In the genomic region with DNA sequence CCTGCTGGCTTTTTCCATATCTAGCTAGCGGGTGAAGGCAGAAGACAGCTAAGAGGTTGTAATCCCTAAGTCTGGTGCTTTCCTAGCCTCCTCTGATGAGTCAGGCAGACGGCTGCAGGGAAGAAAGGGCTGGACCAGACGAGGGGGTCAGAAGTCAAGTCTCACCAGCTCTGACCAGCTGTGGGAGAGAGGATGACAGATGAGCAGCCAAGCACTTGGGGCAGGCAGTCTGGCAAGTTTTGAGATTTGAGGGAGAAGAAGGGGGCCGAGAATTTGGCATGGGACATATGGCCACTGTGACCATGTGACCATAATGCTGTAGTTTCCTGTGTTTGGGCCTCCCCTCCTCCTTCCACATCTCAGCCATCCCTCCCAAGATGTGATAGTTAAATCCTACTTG, we compare ENCODE assay signal across 12 mouse cellular contexts. TPM values are rescaled to one million over a fixed set of nuclear protein-coding genes. Genes with fewer than 3 reads are reported as not detected.
A peak's percentile ranks its signal among the peaks of the same experiment; 100 is the strongest.
DNase-seq lines count a peak whose midpoint lies in the region; ATAC-seq and TF ChIP-seq lines count a peak whose summit lies in the region.
"Had no signal": no experiment of that assay in that cellular context is flagged by ENCODE, and none has a peak within 500 bp of the region (broad histone marks: within the 10 kb centered on the region; RNA-seq: fewer than 3 reads in every experiment).

No protein-coding gene starts in this region.

- peak overlapping the region; percentile 38 for H3K4me2 ChIP-seq in liver, embryonic 12.5 days
- H3K4me2 ChIP-seq in liver, postnatal 0 days (ENCODE audit: low read depth, low read length): no peak overlapping the region
- no peak overlapping the region for H3K4me2 ChIP-seq in intestine, embryonic 15.5 days (replicated peaks)
- H3K4me2 ChIP-seq in stomach, embryonic 14.5 days (replicated peaks; ENCODE audit: low read depth, low read length): no peak overlapping the region
- H3K4me2 ChIP-seq: heart, embryonic 13.5 days had no signal

- no peak overlapping the region for H3K4me3 ChIP-seq in liver, embryonic 12.5 days
- H3K4me3 ChIP-seq in liver, postnatal 0 days (ENCODE audit: low read depth, low read length): no peak overlapping the region
- no peak overlapping the region for H3K4me3 ChIP-seq in intestine, embryonic 15.5 days (replicated peaks)
- no peak overlapping the region for H3K4me3 ChIP-seq in stomach, embryonic 14.5 days (ENCODE audit: low read depth, low read length)
- H3K4me3 ChIP-seq: gastrocnemius, adult 2 months; heart, embryonic 13.5 days had no signal

- no peak for TF ChIP-seq EP300 in liver, postnatal 0 days (IDR thresholded peaks at IDR 0.05; ENCODE audit: low read depth)

- H3K36me3 ChIP-seq in liver, embryonic 12.5 days: no peaks in the 10 kb centered on the region
- no peaks in the 10 kb centered on the region for H3K36me3 ChIP-seq in liver, postnatal 0 days (replicated peaks; ENCODE audit: insufficient read depth, low read length)
- no peaks in the 10 kb centered on the region for H3K36me3 ChIP-seq in intestine, embryonic 15.5 days
- H3K36me3 ChIP-seq in stomach, embryonic 14.5 days (ENCODE audit: control insufficient read depth, insufficient read depth, low read length): no peaks in the 10 kb centered on the region
- H3K36me3 ChIP-seq: heart, embryonic 13.5 days had no signal

- H3K9ac ChIP-seq in liver, embryonic 12.5 days: peak overlapping the region; percentile 32; the same call in 1 of the 2 replicates
- no peak overlapping the region for H3K9ac ChIP-seq in liver, postnatal 0 days (replicated peaks)
- H3K9ac ChIP-seq in intestine, embryonic 15.5 days: no peak overlapping the region
- no peak overlapping the region for H3K9ac ChIP-seq in stomach, embryonic 14.5 days (replicated peaks; ENCODE audit: low read depth, low read length)
- H3K9ac ChIP-seq: heart, embryonic 13.5 days had no signal

- 0 out of 2 replicates have a peak, but pooled peaks cover 5% of the 10 kb centered on the region for H3K27me3 ChIP-seq in liver, embryonic 12.5 days (replicated peaks)
- 0 out of 2 replicates have a peak, but pooled peaks cover 4% of the 10 kb centered on the region for H3K27me3 ChIP-seq in liver, postnatal 0 days (ENCODE audit: insufficient read depth, low read length)
- no peaks in the 10 kb centered on the region for H3K27me3 ChIP-seq in intestine, embryonic 15.5 days (replicated peaks)
- no peaks in the 10 kb centered on the region for H3K27me3 ChIP-seq in stomach, embryonic 14.5 days (ENCODE audit: control insufficient read depth, insufficient read depth, low read length)

- H3K4me1 ChIP-seq in liver, embryonic 12.5 days: peaks cover 49% of the 10 kb centered on the region
- H3K4me1 ChIP-seq in liver, postnatal 0 days (ENCODE audit: insufficient read depth): peaks cover 2% of the 10 kb centered on the region; the same call in 1 of the 2 replicates
- H3K4me1 ChIP-seq in intestine, embryonic 15.5 days (replicated peaks): 0 out of 2 replicates have a peak, but pooled peaks cover 9% of the 10 kb centered on the region
- peaks cover 3% of the 10 kb centered on the region; the same call in 1 of the 2 replicates for H3K4me1 ChIP-seq in stomach, embryonic 14.5 days (ENCODE audit: control insufficient read depth, insufficient read depth, low read length)

- WGBS in liver, embryonic 12.5 days (ENCODE audit: insufficient replicate concordance): 67% methylated on average over 4 of the region's 4 CpGs
- 74% methylated on average over 4 of the region's 4 CpGs for whole genome bisulfite sequencing in liver, postnatal 0 days (ENCODE audit: insufficient replicate concordance)
- 37% methylated on average over 4 of the region's 4 CpGs for WGBS in intestine, embryonic 15.5 days
- 20% methylated on average over 4 of the region's 4 CpGs for WGBS in stomach, embryonic 14.5 days

- DNase-seq in liver, postnatal 0 days: no peak
- peak; percentile 62 for DNase-seq in adipocyte (ENCODE audit: low spot score)
- no peak for DNase-seq in urinary bladder, postnatal 25 days (ENCODE audit: low spot score)
- no peak for DNase-seq in layer of hippocampus, postnatal 36 days
- DNase-seq: cerebellum, postnatal 36 days; gastrocnemius, adult 2 months; spleen, adult 18-20 months had no signal

- H3K9me3 ChIP-seq in liver, embryonic 12.5 days (replicated peaks): no peaks in the 10 kb centered on the region
- H3K9me3 ChIP-seq in liver, postnatal 0 days (ENCODE audit: low read length): no peaks in the 10 kb centered on the region; the same call in 1 of the 2 replicates
- no peaks in the 10 kb centered on the region for H3K9me3 ChIP-seq in intestine, embryonic 15.5 days
- H3K9me3 ChIP-seq in stomach, embryonic 14.5 days (ENCODE audit: control insufficient read depth, low read depth, low read length): no peaks in the 10 kb centered on the region
- H3K9me3 ChIP-seq: heart, embryonic 13.5 days had no signal

- H3K27ac ChIP-seq in liver, embryonic 12.5 days: peak overlapping the region; percentile 75
- no peak overlapping the region for H3K27ac ChIP-seq in liver, postnatal 0 days (ENCODE audit: low read depth)
- H3K27ac ChIP-seq in intestine, embryonic 15.5 days: no peak overlapping the region
- no peak overlapping the region for H3K27ac ChIP-seq in stomach, embryonic 14.5 days (ENCODE audit: low read length)
- H3K27ac ChIP-seq: gastrocnemius, adult 2 months; heart, embryonic 13.5 days had no signal

- no peak for ATAC-seq in liver, embryonic 12.5 days
- no peak for ATAC-seq in liver, postnatal 0 days
- peak; percentile 59 for ATAC-seq in intestine, embryonic 15.5 days
- ATAC-seq in stomach, embryonic 14.5 days (ENCODE audit: insufficient number of reproducible peaks, insufficient read depth, low FRiP score, low read depth): peak; percentile 67; the same call in 1 of the 2 replicates
- ATAC-seq: hindbrain, embryonic 16.5 days had no signal

- no peak for TF ChIP-seq CTCF in liver, postnatal 0 days (IDR thresholded peaks at IDR 0.05; ENCODE audit: low read depth)

RNA-seq across cellular contexts. Expression of a gene that starts 42.5 kb away (rescaled TPM):
- polyA plus RNA-seq in liver, embryonic 12.5 days (2016; fragmentation: Nextera tagmentation; extraction: Ambion mirVana): 34.1 and 37.6 TPM in 2 replicates
- 6.6 and 9.9 TPM in 2 replicates for polyA plus RNA-seq in liver, postnatal 0 days (2015; fragmentation: Nextera tagmentation; extraction: Ambion mirVana)
- 18.2 and 19.9 TPM in 2 replicates for polyA plus RNA-seq in intestine, embryonic 15.5 days (2015; fragmentation: Nextera tagmentation; extraction: Ambion mirVana)
- 38.3 and 38.8 TPM in 2 replicates for polyA plus RNA-seq in stomach, embryonic 14.5 days (2014; fragmentation: Nextera tagmentation; extraction: Ambion mirVana)
- 10 to 100 TPM; 67.8 to 72.1 TPM for total RNA-seq in layer of hippocampus, postnatal 36 days (2021)

Comparison
In these comparisons a context has a peak if more than half of its experiments do, and no peak if none do; other contexts are left out.
1. ATAC-seq: peak in intestine, embryonic 15.5 days (single experiment) and stomach, embryonic 14.5 days (single experiment); none in liver, embryonic 12.5 days (single experiment) and liver, postnatal 0 days (single experiment).